Mouse (Mus musculus) midbrain, embryonic 13.5 days (tissue): ENCODE results near the gene Rtl10. TPM values are rescaled to one million over a fixed set of nuclear protein-coding genes. Genes with fewer than 3 reads are reported as not detected.

ENCODE experiments used
- ATAC-seq: fragments of 200-750 bp; cut with Nextera tagmentation; 2 replicates; pipeline ENCODE4 v1.8.0; 2017; ENCODE audit warnings: mild to moderate bottlenecking, moderate TSS enrichment, moderate library complexity
- H3K27ac ChIP-seq: fragments of 300-500 bp; sonication (generic); 2 replicates; pipeline ENCODE4 v1.5.1; 2015; ENCODE audit warnings: inconsistent platforms, mild to moderate bottlenecking, moderate library complexity
- H3K27me3 ChIP-seq: fragments of 300-500 bp; sonication (generic); 2 replicates; pipeline ENCODE4 v1.6.1; 2015; ENCODE audit warnings: mild to moderate bottlenecking, inconsistent platforms
- H3K36me3 ChIP-seq: fragments of 300-500 bp; sonication (generic); 2 replicates; pipeline ENCODE4 v1.6.1; 2015; ENCODE audit warnings: mild to moderate bottlenecking, inconsistent platforms
- H3K4me1 ChIP-seq: fragments of 300-500 bp; sonication (generic); replicated peaks from 2 replicates; pipeline ENCODE4 v1.6.1; 2015; ENCODE audit warnings: inconsistent platforms
- H3K4me2 ChIP-seq: fragments of 300-500 bp; sonication (generic); replicated peaks from 2 replicates; pipeline ENCODE4 v1.6.1; 2015; ENCODE audit warnings: moderate library complexity, mild to moderate bottlenecking, inconsistent platforms
- H3K4me3 ChIP-seq: fragments of 300-500 bp; sonication (generic); replicated peaks from 2 replicates; pipeline ENCODE4 v1.5.1; 2015; ENCODE audit warnings: mild to moderate bottlenecking, inconsistent platforms
- H3K9ac ChIP-seq: fragments of 300-500 bp; sonication (generic); replicated peaks from 2 replicates; pipeline ENCODE4 v1.6.1; 2015; ENCODE audit warnings: mild to moderate bottlenecking, inconsistent platforms
- H3K9me3 ChIP-seq: fragments of 300-500 bp; sonication (generic); 2 replicates; pipeline ENCODE4 v1.6.1; 2016; ENCODE audit warnings: mild to moderate bottlenecking, inconsistent platforms
- WGBS: fragments of 180-500 bp; shearing (Covaris S2); methylation state at CpG from one replicate; pipeline ENCODE4 v1.1.7; 2015; 5-methylcytosine and 5-hydroxymethylcytosine counted together
- polyA plus RNA-seq: library from polyadenylated mRNA; unstranded; fragments of >200 nt; fragmentation: Nextera tagmentation; extraction: Ambion mirVana; gene quantifications from 2 replicates; pipeline ENCODE4 v1.2.1, GENCODE M21; 2015

Rtl10 gene
- polyA plus RNA-seq, 1 experiment from 2014 or later = 4.5 TPM

GRCm38 (mm10) chr16:18464271-18464670, 34.4 kb upstream of the Rtl10 start:
- Histone ChIP-seq H3K4me2 (no peak overlapping the region), H3K4me3 (no peak overlapping the region), H3K27ac (no peak overlapping the region), H3K36me3 (peaks cover 6% of the 10 kb centered on the region), H3K9ac (no peak overlapping the region), H3K27me3 (0 out of 2 replicates have a peak, but pooled peaks cover 4% of the 10 kb centered on the region), H3K4me1 (peaks cover 21% of the 10 kb centered on the region), H3K9me3 (no peaks in the 10 kb centered on the region)
- 87% methylated on average over 3 of the region's 3 CpGs for WGBS
- no peak for ATAC-seq

- WGBS = 42% methylated on average over 1 of the region's 1 CpGs
- no peaks in the 10 kb centered on the region for H3K4me1 ChIP-seq
- no peak overlapping the region for H3K27ac ChIP-seq
- no peak overlapping the region for H3K4me3 ChIP-seq
- H3K9ac ChIP-seq = no peak overlapping the region
- H3K27me3 ChIP-seq = no peaks in the 10 kb centered on the region
- no peak overlapping the region for H3K4me2 ChIP-seq
- ATAC-seq = no peak
- peaks cover 28% of the 10 kb centered on the region for H3K36me3 ChIP-seq
- H3K9me3 ChIP-seq = no peaks in the 10 kb centered on the region
Measured at GRCm38 (mm10) chr16:18470829-18471228, 27.9 kb upstream of the Rtl10 start.

GRCm38 (mm10) chr16:18471381-18471955, 27.2 kb upstream of the Rtl10 start:
- WGBS = 78% methylated on average over 11 of the region's 11 CpGs
- Histone ChIP-seq H3K4me3 (no peak overlapping the region), H3K9me3 (no peaks in the 10 kb centered on the region), H3K4me2 (no peak overlapping the region), H3K27ac (no peak overlapping the region), H3K9ac (no peak overlapping the region), H3K27me3 (no peaks in the 10 kb centered on the region), H3K36me3 (peaks cover 33% of the 10 kb centered on the region), H3K4me1 (no peaks in the 10 kb centered on the region)
- no peak for ATAC-seq

- WGBS = 77% methylated on average over 6 of the region's 6 CpGs
- H3K9ac ChIP-seq = no peak overlapping the region
Measured at GRCm38 (mm10) chr16:18471976-18472375, 26.7 kb upstream of the Rtl10 start.

GRCm38 (mm10) chr16:18472416-18472815, 26.3 kb upstream of the Rtl10 start:
- no peaks in the 10 kb centered on the region for H3K4me1 ChIP-seq
- no peaks in the 10 kb centered on the region for H3K9me3 ChIP-seq
- no peak for ATAC-seq
- no peak overlapping the region for H3K27ac ChIP-seq
- no peak overlapping the region for H3K9ac ChIP-seq
- H3K36me3 ChIP-seq = peaks cover 34% of the 10 kb centered on the region
- no peaks in the 10 kb centered on the region for H3K27me3 ChIP-seq
- no peak overlapping the region for H3K4me2 ChIP-seq
- 60% methylated on average over 4 of the region's 4 CpGs for WGBS
- no peak overlapping the region for H3K4me3 ChIP-seq

More at GRCm38 (mm10) chr16:18471976-18472375, 26.7 kb upstream of the Rtl10 start:
- no peaks in the 10 kb centered on the region for H3K4me1 ChIP-seq
- H3K9me3 ChIP-seq = no peaks in the 10 kb centered on the region
- no peak for ATAC-seq
- no peaks in the 10 kb centered on the region for H3K27me3 ChIP-seq
- no peak overlapping the region for H3K27ac ChIP-seq
- no peak overlapping the region for H3K4me2 ChIP-seq
- H3K36me3 ChIP-seq = peaks cover 33% of the 10 kb centered on the region
- H3K4me3 ChIP-seq = no peak overlapping the region

GRCm38 (mm10) chr16:18472976-18473375, 25.7 kb upstream of the Rtl10 start:
- no peak overlapping the region for H3K9ac ChIP-seq
- H3K27me3 ChIP-seq = no peaks in the 10 kb centered on the region
- no peak overlapping the region for H3K27ac ChIP-seq
- peaks cover 39% of the 10 kb centered on the region for H3K36me3 ChIP-seq
- 96% methylated on average over 8 of the region's 8 CpGs for WGBS
- H3K4me3 ChIP-seq = no peak overlapping the region
- no peak overlapping the region for H3K4me2 ChIP-seq
- H3K9me3 ChIP-seq = no peaks in the 10 kb centered on the region
- no peak for ATAC-seq
- H3K4me1 ChIP-seq = no peaks in the 10 kb centered on the region

- Histone ChIP-seq H3K4me2 (no peak overlapping the region), H3K9ac (no peak overlapping the region), H3K4me3 (no peak overlapping the region), H3K27ac (no peak overlapping the region), H3K36me3 (peaks cover 38% of the 10 kb centered on the region), H3K9me3 (no peaks in the 10 kb centered on the region), H3K27me3 (no peaks in the 10 kb centered on the region), H3K4me1 (no peaks in the 10 kb centered on the region)
- WGBS = 91% methylated on average over 2 of the region's 2 CpGs
- ATAC-seq = no peak
Measured at GRCm38 (mm10) chr16:18474021-18474420, 24.7 kb upstream of the Rtl10 start.

GRCm38 (mm10) chr16:18477996-18478395, 20.7 kb upstream of the Rtl10 start:
- no peak overlapping the region for H3K4me2 ChIP-seq
- H3K27ac ChIP-seq = no peak overlapping the region
- no peaks in the 10 kb centered on the region for H3K9me3 ChIP-seq
- H3K9ac ChIP-seq = no peak overlapping the region
- ATAC-seq = no peak
- 69% methylated on average over 6 of the region's 6 CpGs for WGBS
- H3K4me3 ChIP-seq = no peak overlapping the region
- no peaks in the 10 kb centered on the region; the same call in 1 of the 2 replicates for H3K4me1 ChIP-seq
- peaks cover 20% of the 10 kb centered on the region for H3K36me3 ChIP-seq
- H3K27me3 ChIP-seq = no peaks in the 10 kb centered on the region

- H3K4me3 ChIP-seq = no peak overlapping the region
- H3K9me3 ChIP-seq = no peaks in the 10 kb centered on the region
- WGBS = 24% methylated on average over 7 of the region's 7 CpGs
- ATAC-seq = no peak
- H3K9ac ChIP-seq = no peak overlapping the region
- no peaks in the 10 kb centered on the region for H3K27me3 ChIP-seq
- peaks cover 12% of the 10 kb centered on the region for H3K4me1 ChIP-seq
- peaks cover 18% of the 10 kb centered on the region for H3K36me3 ChIP-seq
- no peak overlapping the region for H3K27ac ChIP-seq
- H3K4me2 ChIP-seq = no peak overlapping the region
Measured at GRCm38 (mm10) chr16:18479667-18480066, 19.0 kb upstream of the Rtl10 start.

GRCm38 (mm10) chr16:18480933-18481485, 17.7 kb upstream of the Rtl10 start:
- H3K4me3 ChIP-seq = no peak overlapping the region
- no peaks in the 10 kb centered on the region for H3K27me3 ChIP-seq
- no peaks in the 10 kb centered on the region for H3K9me3 ChIP-seq
- 61% methylated on average over 4 of the region's 4 CpGs for WGBS
- no peak for ATAC-seq
- no peak overlapping the region for H3K4me2 ChIP-seq
- H3K9ac ChIP-seq = no peak overlapping the region
- peaks cover 17% of the 10 kb centered on the region for H3K4me1 ChIP-seq
- peaks cover 12% of the 10 kb centered on the region for H3K36me3 ChIP-seq
- no peak overlapping the region for H3K27ac ChIP-seq

GRCm38 (mm10) chr16:18482431-18482830, 16.3 kb upstream of the Rtl10 start:
- Histone ChIP-seq H3K4me3 (no peak overlapping the region), H3K27ac (no peak overlapping the region), H3K9me3 (no peaks in the 10 kb centered on the region), H3K4me1 (peaks cover 17% of the 10 kb centered on the region), H3K4me2 (no peak overlapping the region), H3K9ac (no peak overlapping the region), H3K36me3 (peaks cover 7% of the 10 kb centered on the region; the same call in 1 of the 2 replicates), H3K27me3 (no peaks in the 10 kb centered on the region)
- WGBS = 88% methylated on average over 3 of the region's 3 CpGs
- ATAC-seq = no peak

- H3K4me2 ChIP-seq = no peak overlapping the region
- H3K4me3 ChIP-seq = no peak overlapping the region
- H3K9me3 ChIP-seq = no peaks in the 10 kb centered on the region
- no peak overlapping the region for H3K9ac ChIP-seq
- no peak for ATAC-seq
- H3K27ac ChIP-seq = no peak overlapping the region
- H3K4me1 ChIP-seq = peaks cover 17% of the 10 kb centered on the region
- no peaks in the 10 kb centered on the region for H3K27me3 ChIP-seq
- WGBS = 59% methylated on average over 5 of the region's 5 CpGs
- no peaks in the 10 kb centered on the region for H3K36me3 ChIP-seq
Measured at GRCm38 (mm10) chr16:18483839-18484238, 14.9 kb upstream of the Rtl10 start.

- 9% methylated on average over 4 of the region's 4 CpGs for WGBS
- no peak overlapping the region for H3K9ac ChIP-seq
- peak overlapping the region; percentile 7; the same call in 1 of the 2 replicates for H3K27ac ChIP-seq
- no peaks in the 10 kb centered on the region for H3K27me3 ChIP-seq
- 0 out of 2 replicates have a peak, but pooled peaks have one; percentile 6 for ATAC-seq
- no peak overlapping the region for H3K4me3 ChIP-seq
- peaks cover 17% of the 10 kb centered on the region for H3K4me1 ChIP-seq
- no peaks in the 10 kb centered on the region for H3K36me3 ChIP-seq
- no peaks in the 10 kb centered on the region for H3K9me3 ChIP-seq
- no peak overlapping the region for H3K4me2 ChIP-seq
Measured at GRCm38 (mm10) chr16:18484386-18484785, 14.3 kb upstream of the Rtl10 start.
